Mouse (Mus musculus) cerebellum, adult 2 months (tissue): ENCODE data around the gene Il1a. TPM values are rescaled to one million over a fixed set of nuclear protein-coding genes. Genes with fewer than 3 reads are reported as not detected.

Experiments used
- DNase-seq, 2 experiments: peaks; one replicate each; pipeline ENCODE4 v3.0.0; 2021
- H3K27ac ChIP-seq: fragments of 200-500 bp; 2 replicates; pipeline ENCODE4 v1.5.1; 2012; ENCODE audit warnings: low read length, control low read depth, inconsistent platforms; ENCODE audit not compliant: insufficient read depth
- H3K27me3 ChIP-seq: fragments of 200-500 bp; 2 replicates; pipeline ENCODE4 v1.6.1; 2012; ENCODE audit warnings: inconsistent platforms, mild to moderate bottlenecking, low read length, moderate library complexity; ENCODE audit not compliant: control insufficient read depth, insufficient read depth
- H3K4me1 ChIP-seq: fragments of 200-500 bp; 2 replicates; pipeline ENCODE4 v1.6.1; 2011; ENCODE audit warnings: low read length; ENCODE audit not compliant: control insufficient read depth, insufficient read depth
- H3K4me3 ChIP-seq: fragments of 200-500 bp; replicated peaks from 2 replicates; pipeline ENCODE3; 2011; ENCODE audit warnings: mild to moderate bottlenecking, low read depth, low read length, control low read depth; ENCODE audit not compliant: insufficient read depth
- CTCF ChIP-seq: fragments of 200-500 bp; IDR thresholded peaks from 2 replicates; pipeline ENCODE4 v1.5.1; 2011; ENCODE audit warnings: low read depth, mild to moderate bottlenecking, control low read depth, low read length, moderate library complexity, borderline replicate concordance; ENCODE audit not compliant: insufficient read depth
- POLR2A ChIP-seq: fragments of 200-500 bp; IDR thresholded peaks from 2 replicates; pipeline ENCODE4 v1.6.1; 2011; ENCODE audit warnings: low read length, control low read depth, borderline replicate concordance; ENCODE audit not compliant: insufficient read depth
- WGBS: fragments of 180-500 bp; shearing (Covaris S2); methylation state at CpG from one replicate; pipeline ENCODE4 v1.1.7; 2018; 5-methylcytosine and 5-hydroxymethylcytosine counted together
- polyA plus RNA-seq: library from polyadenylated mRNA; depleted of rRNA; stranded (reverse); fragments of >200 nt; gene quantifications from 2 replicates; pipeline ENCODE4 v1.2.3, GENCODE M21; 2012; rRNA removed

The Il1a gene
- polyA plus RNA-seq: 0.16 and 0.30 TPM in 2 replicates

GRCm38 (mm10) chr2:129309836-129310235 is at the start of gene Il1a:
Il1a (minus strand) TSS chr2:129309972.
- DNase-seq: no peak
- H3K4me3 ChIP-seq: no peak within 1 kb of the TSS
- no peaks in the 10 kb centered on the region for H3K4me1 ChIP-seq
- 81% methylated on average over 7 of the region's 7 CpGs for WGBS
- TF ChIP-seq POLR2A (no peak), CTCF (no peak)
- no peak within 1 kb of the TSS for H3K27ac ChIP-seq
- no peaks in the 10 kb centered on the region for H3K27me3 ChIP-seq

GRCm38 (mm10) chr2:129338138-129338621 is 28.4 kb upstream of the Il1a start:
- no peaks in the 10 kb centered on the region for H3K4me1 ChIP-seq

DNA sequence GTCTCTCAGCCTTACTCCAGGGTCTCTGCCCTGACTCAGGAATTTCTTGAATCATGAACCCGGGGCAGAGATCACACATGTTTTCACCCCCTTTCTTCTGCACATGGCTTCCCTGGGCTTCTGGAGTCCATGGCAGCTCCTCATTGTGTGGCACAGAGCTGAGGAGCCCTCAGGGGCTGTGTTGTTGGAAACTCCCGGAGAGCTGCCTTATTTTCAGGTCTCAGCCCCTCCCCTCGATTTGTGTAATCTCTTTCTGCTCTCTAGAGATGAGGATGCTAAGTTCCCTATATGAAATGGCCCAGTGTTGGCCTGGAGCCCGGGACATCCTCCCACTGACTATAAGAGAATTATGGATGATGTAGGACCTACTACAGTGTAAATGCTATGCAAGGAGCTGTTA is 23.7 kb upstream of the Il1a start:
- no peaks in the 10 kb centered on the region for H3K27me3 ChIP-seq
- H3K4me3 ChIP-seq: no peak overlapping the region
- no peaks in the 10 kb centered on the region for H3K4me1 ChIP-seq
- DNase-seq: no peak
- 57% methylated on average over 4 of the region's 4 CpGs for WGBS
- H3K27ac ChIP-seq: no peak overlapping the region
- no peak for TF ChIP-seq POLR2A
- TF ChIP-seq CTCF: no peak

More at GRCm38 (mm10) chr2:129338138-129338621, 28.4 kb upstream of the Il1a start:
- TF ChIP-seq POLR2A (no peak), CTCF (no peak)
- WGBS: 67% methylated on average over 6 of the region's 6 CpGs
- no peak overlapping the region for H3K4me3 ChIP-seq
- DNase-seq: no peak
- H3K27ac ChIP-seq: no peak overlapping the region
- no peaks in the 10 kb centered on the region for H3K27me3 ChIP-seq

DNA sequence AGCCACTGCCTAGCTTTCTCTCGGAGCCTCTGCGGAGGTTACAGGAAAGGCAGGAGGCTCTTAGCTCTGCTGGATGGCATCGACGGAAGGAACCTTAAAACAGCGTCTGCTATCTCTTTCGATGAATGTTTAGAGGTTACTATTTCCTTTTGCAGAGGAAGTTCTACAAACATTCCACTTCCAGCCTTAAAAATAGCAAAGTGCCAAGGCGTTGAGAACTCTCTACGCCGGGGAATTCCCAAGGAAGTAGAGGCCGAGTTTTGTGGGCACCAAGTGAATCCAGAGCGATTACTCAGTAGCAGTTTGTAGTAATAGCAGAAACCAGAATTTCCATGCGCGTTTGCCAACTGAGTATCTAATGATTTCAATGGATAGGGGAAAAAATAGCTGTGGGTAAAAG is 20.8 kb upstream of the Il1a start:
- no peak for TF ChIP-seq CTCF
- TF ChIP-seq POLR2A: no peak
- no peak for DNase-seq
- H3K27me3 ChIP-seq: no peaks in the 10 kb centered on the region
- H3K27ac ChIP-seq: no peak overlapping the region
- H3K4me3 ChIP-seq: no peak overlapping the region
- 90% methylated on average over 13 of the region's 13 CpGs for WGBS
- no peaks in the 10 kb centered on the region for H3K4me1 ChIP-seq

DNA sequence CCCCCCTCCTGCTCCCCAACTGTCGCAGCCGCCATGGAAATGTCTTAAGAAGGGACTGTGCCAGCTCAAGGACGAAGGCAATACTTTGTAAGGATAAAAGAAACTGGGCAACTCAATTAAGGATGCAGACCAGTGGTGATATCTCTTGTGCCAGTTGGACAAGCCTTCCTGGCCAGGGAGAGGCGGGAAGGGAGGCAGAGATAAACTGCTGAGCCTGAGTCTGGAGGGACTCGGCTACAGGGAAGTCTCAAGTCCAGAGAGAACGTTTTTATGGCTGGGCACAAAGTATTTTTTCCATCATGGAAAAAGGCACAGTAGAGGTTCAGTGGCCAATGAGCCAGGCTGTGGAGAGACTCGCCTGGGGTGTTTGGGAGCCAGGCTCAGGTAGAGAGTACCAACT is 20.3 kb upstream of the Il1a start:
- H3K27me3 ChIP-seq: no peaks in the 10 kb centered on the region
- no peaks in the 10 kb centered on the region for H3K4me1 ChIP-seq
- DNase-seq: no peak
- WGBS: 46% methylated on average over 7 of the region's 7 CpGs
- no peak overlapping the region for H3K4me3 ChIP-seq
- TF ChIP-seq CTCF: no peak
- TF ChIP-seq POLR2A: no peak
- no peak overlapping the region for H3K27ac ChIP-seq

DNA sequence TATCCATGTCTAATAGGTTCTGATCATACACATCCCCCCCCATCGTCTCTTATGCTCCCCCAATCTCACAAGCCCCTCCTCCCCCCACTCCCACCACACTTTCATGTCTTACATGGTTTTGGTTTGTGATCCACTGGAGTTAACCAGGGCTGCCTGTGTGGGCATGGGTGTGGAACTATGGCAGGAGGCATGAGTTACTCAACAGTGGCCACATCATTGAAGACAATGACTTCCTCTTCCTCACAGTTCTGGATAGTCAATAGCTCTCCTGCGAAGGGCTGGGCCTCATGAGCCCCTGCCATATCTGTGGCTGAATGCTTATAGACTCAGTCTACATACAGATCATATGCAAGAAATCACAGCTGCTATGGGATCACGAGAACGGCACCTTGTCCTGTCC is 18.5 kb upstream of the Il1a start:
- Histone ChIP-seq H3K27ac (no peak overlapping the region), H3K4me3 (no peak overlapping the region), H3K4me1 (no peaks in the 10 kb centered on the region), H3K27me3 (no peaks in the 10 kb centered on the region)
- no peak for DNase-seq
- TF ChIP-seq POLR2A: no peak
- no peak for TF ChIP-seq CTCF
- 80% methylated on average over 4 of the region's 4 CpGs for WGBS

DNA sequence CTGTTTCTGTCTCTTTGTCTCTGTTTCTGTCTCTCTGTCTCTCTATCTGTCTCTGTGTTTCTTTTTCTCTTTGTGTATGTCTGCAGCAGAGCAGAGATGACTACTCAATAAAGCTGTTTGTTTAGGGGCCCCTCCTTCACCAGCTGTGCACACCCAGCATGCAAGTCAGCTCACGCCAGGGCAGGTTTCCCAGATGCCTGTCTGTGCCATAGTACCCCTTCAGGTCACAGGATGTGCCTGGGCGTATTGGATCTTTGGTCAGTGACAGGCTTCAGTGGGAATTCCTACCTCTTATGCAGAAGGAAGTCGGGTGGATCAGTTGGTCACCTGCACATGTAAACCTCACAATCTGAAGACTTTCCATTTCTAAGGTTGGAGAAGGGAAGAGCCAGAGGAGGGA is 14.4 kb upstream of the Il1a start:
- no peak for DNase-seq
- WGBS: 76% methylated on average over 3 of the region's 3 CpGs
- Histone ChIP-seq H3K27me3 (no peaks in the 10 kb centered on the region), H3K4me3 (no peak overlapping the region), H3K4me1 (no peaks in the 10 kb centered on the region), H3K27ac (no peak overlapping the region)
- no peak for TF ChIP-seq POLR2A
- no peak for TF ChIP-seq CTCF

- H3K4me3 ChIP-seq: no peak overlapping the region
- WGBS: 57% methylated on average over 1 of the region's 1 CpGs
- no peaks in the 10 kb centered on the region; the same call in 1 of the 2 replicates for H3K27me3 ChIP-seq
- TF ChIP-seq POLR2A (no peak), CTCF (no peak)
- no peak overlapping the region for H3K27ac ChIP-seq
- DNase-seq: no peak
- no peaks in the 10 kb centered on the region for H3K4me1 ChIP-seq
Measured at GRCm38 (mm10) chr2:129322117-129322635, 12.4 kb upstream of the Il1a start.
